Mouse (Mus musculus): Measurements from ENCODE around the gene Mecom.

GRCm38 (mm10) chr3:30255828-30256227, 292.0 kb downstream of the Mecom start:
- TF ChIP-seq GATA1 (IDR thresholded peaks at IDR 0.05; ENCODE audit: low read length) (no peak), TAL1 (IDR thresholded peaks at IDR 0.05; ENCODE audit: low read length) (no peak)
